Mouse (Mus musculus): ENCODE data around the gene Ptprcap. TPM values are rescaled to one million over a fixed set of nuclear protein-coding genes. Genes with fewer than 3 reads are reported as not detected.

Gene Ptprcap
- polyA plus RNA-seq, 1 experiment from 2014 or later: 0.82 TPM

DNA sequence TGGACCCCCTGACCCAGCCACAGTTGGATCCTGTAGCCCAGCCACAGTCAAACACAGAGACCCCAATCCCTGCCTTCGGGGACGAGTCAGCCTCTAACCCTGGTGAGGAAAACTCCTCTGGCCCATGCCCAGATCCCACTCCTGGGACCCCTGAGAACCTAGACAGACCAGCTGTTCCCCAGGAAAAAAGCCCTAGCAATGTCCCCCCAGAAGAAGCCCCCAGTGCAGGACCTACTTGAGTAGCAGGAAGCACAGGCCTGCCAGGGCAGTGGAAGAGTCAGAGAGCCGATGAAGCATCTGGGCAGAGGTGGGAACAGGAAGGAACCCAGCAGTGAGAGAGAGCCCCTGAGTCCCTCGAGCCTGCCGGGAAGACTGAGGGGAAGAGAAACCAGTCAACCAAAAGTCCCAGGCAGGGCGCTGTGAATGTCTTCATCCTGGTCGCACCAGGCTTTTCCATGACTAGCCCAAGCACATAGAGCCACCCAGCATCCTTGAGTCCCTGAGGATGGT is 9.6 kb upstream of the Ptprcap start, which contains the start of gene Cabp4:
TSS of gene Cabp4 (minus strand) at position 275 of the 510 bp plus-strand sequence.
- Histone ChIP-seq H3K27ac (replicated peaks in 1 of 2; ENCODE audit: control insufficient read depth in 1 of 2, insufficient read depth in 1 of 2, low read depth in 2 of 2, low read length in 2 of 2) (no peak within 1 kb of the TSS), H3K4me1 (ENCODE audit: control insufficient read depth in 2 of 2, insufficient read depth in 2 of 2, low read length in 2 of 2) (peaks cover 0 to 5% of the 10 kb centered on the region in 2 experiments; a peak in 1 of 4 replicates), H3K9ac (ENCODE audit: low read length) (no peak within 1 kb of the TSS), H3K36me3 (ENCODE audit: control insufficient read depth, insufficient read depth, low read length) (no peaks in the 10 kb centered on the region), H3K9me3 (ENCODE audit: control insufficient read depth, low read length) (no peaks in the 10 kb centered on the region; the same call in 1 of the 2 replicates), H3K4me3 (ENCODE audit: control insufficient read depth in 1 of 2, insufficient read depth in 1 of 2, low read depth in 1 of 2, low read length in 2 of 2) (no peak within 1 kb of the TSS), H3K27me3 (ENCODE audit: control insufficient read depth, insufficient read depth, low read length) (no peaks in the 10 kb centered on the region), H3K4me2 (ENCODE audit: low read length) (no peak within 1 kb of the TSS)
- no peak for ATAC-seq (ENCODE audit: insufficient number of reproducible peaks, insufficient read depth, low FRiP score, low read depth)
- WGBS: 71% methylated on average over 7 of the region's 7 CpGs

- Histone ChIP-seq H3K9ac (ENCODE audit: low read length) (no peak overlapping the region), H3K4me1 (ENCODE audit: control insufficient read depth in 2 of 2, insufficient read depth in 2 of 2, low read length in 2 of 2) (peaks cover 8 to 14% of the 10 kb centered on the region in 2 experiments), H3K4me3 (ENCODE audit: control insufficient read depth in 1 of 2, insufficient read depth in 1 of 2, low read depth in 1 of 2, low read length in 2 of 2) (no peak overlapping the region), H3K27me3 (ENCODE audit: control insufficient read depth, insufficient read depth, low read length) (no peaks in the 10 kb centered on the region), H3K36me3 (ENCODE audit: control insufficient read depth, insufficient read depth, low read length) (peaks cover 3% of the 10 kb centered on the region), H3K9me3 (ENCODE audit: control insufficient read depth, low read length) (no peaks in the 10 kb centered on the region; the same call in 1 of the 2 replicates), H3K27ac (replicated peaks in 1 of 2; ENCODE audit: control insufficient read depth in 1 of 2, insufficient read depth in 1 of 2, low read depth in 2 of 2, low read length in 2 of 2) (no peak overlapping the region), H3K4me2 (ENCODE audit: low read length) (no peak overlapping the region)
- WGBS: 78% methylated on average over 16 of the region's 16 CpGs
- no peak for ATAC-seq (ENCODE audit: insufficient number of reproducible peaks, insufficient read depth, low FRiP score, low read depth)
Measured at GRCm38 (mm10) chr19:4144550-4145498, 8.6 kb upstream of the Ptprcap start.

DNA sequence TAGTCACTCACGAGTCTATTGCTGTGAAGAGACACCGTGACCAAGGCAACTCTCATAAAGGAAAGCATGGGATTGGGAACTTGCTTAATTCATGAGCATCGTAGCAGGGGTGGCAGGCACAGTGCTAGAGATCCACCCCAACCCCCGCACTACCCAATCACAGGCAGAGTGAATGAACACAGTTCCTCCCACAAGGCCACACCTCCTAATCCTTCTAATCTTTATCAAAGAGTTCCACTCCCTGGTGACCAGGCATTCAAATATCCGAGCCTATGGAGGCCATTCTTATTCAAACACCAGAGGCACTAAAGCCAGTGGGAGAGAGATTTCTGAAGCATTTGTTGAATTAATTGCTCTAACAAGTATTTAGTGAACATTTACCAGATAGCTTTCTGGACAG is 7.5 kb upstream of the Ptprcap start:
- H3K4me2 ChIP-seq (ENCODE audit: low read length): no peak overlapping the region
- H3K27me3 ChIP-seq (ENCODE audit: control insufficient read depth, insufficient read depth, low read length): no peaks in the 10 kb centered on the region
- ATAC-seq (ENCODE audit: insufficient number of reproducible peaks, insufficient read depth, low FRiP score, low read depth): no peak
- no peak overlapping the region for H3K9ac ChIP-seq (ENCODE audit: low read length)
- H3K4me3 ChIP-seq (ENCODE audit: control insufficient read depth in 1 of 2, insufficient read depth in 1 of 2, low read depth in 1 of 2, low read length in 2 of 2): no peak overlapping the region
- no peak overlapping the region for H3K27ac ChIP-seq (replicated peaks in 1 of 2; ENCODE audit: control insufficient read depth in 1 of 2, insufficient read depth in 1 of 2, low read depth in 2 of 2, low read length in 2 of 2)
- H3K36me3 ChIP-seq (ENCODE audit: control insufficient read depth, insufficient read depth, low read length): peaks cover 15% of the 10 kb centered on the region
- H3K9me3 ChIP-seq (ENCODE audit: control insufficient read depth, low read length): no peaks in the 10 kb centered on the region; the same call in 1 of the 2 replicates
- H3K4me1 ChIP-seq (ENCODE audit: control insufficient read depth in 2 of 2, insufficient read depth in 2 of 2, low read length in 2 of 2): peaks cover 8 to 15% of the 10 kb centered on the region in 2 experiments
- 88% methylated on average over 5 of the region's 5 CpGs for WGBS

DNA sequence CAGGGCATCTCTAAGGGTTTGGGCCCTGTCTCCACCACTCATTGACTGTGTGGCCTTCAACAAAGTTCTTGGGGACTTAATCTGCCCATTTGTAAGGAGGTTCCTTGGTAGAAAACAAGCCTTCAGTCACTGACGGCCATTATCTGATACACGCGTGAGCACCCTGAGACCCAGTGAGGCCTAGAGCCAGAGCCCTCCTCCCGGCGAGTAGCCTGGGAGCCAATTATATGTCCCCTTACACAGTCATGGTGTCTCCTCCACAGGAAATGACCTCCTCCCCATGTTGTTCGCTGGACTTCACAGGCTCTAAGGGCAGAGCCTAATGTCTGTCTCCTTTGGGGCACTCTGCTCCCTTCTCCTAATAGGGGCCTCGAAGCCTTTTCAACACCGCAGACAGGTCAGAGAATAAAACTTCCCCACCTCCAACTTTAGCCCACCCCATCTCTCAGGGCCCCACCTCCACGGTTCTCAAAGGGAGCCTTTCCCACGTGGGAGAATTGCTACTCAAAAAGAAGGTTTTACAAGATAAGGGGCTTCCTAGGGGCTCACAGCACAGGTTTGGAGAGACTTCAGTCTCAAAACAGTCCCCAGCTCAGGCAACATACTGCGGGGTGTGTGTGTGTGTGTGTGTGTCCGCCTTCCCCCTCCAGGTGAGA is 6.9 kb upstream of the Ptprcap start:
- H3K4me1 ChIP-seq (ENCODE audit: control insufficient read depth in 2 of 2, insufficient read depth in 2 of 2, low read length in 2 of 2): peaks cover 8 to 21% of the 10 kb centered on the region in 2 experiments
- peaks cover 20% of the 10 kb centered on the region for H3K36me3 ChIP-seq (ENCODE audit: control insufficient read depth, insufficient read depth, low read length)
- no peak for ATAC-seq (ENCODE audit: insufficient number of reproducible peaks, insufficient read depth, low FRiP score, low read depth)
- H3K4me2 ChIP-seq (ENCODE audit: low read length): no peak overlapping the region
- H3K27ac ChIP-seq (replicated peaks in 1 of 2; ENCODE audit: control insufficient read depth in 1 of 2, insufficient read depth in 1 of 2, low read depth in 2 of 2, low read length in 2 of 2): no peak overlapping the region
- H3K9ac ChIP-seq (ENCODE audit: low read length): no peak overlapping the region
- 56% methylated on average over 12 of the region's 12 CpGs for WGBS
- H3K4me3 ChIP-seq (ENCODE audit: control insufficient read depth in 1 of 2, insufficient read depth in 1 of 2, low read depth in 1 of 2, low read length in 2 of 2): no peak overlapping the region
- H3K27me3 ChIP-seq (ENCODE audit: control insufficient read depth, insufficient read depth, low read length): no peaks in the 10 kb centered on the region
- H3K9me3 ChIP-seq (ENCODE audit: control insufficient read depth, low read length): no peaks in the 10 kb centered on the region; the same call in 1 of the 2 replicates

DNA sequence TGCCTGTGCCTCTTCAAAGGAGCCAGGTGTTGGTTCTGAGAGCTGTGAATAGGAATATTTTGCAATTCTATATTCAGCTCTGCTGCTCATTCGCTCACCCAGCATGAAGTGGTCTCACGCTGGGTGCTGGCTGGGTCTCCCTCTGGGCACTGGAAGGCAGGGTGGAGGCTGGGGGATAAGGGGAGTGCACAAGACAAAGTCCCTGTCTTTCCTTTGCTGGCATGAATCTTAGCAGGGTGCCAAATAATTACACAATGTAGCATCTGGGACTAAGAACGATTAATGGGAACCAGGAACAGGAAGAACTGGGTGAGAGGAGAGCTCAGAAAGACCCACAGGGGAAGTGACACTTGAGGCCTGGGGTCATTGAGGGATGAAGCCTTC is 6.4 kb upstream of the Ptprcap start:
- Histone ChIP-seq H3K4me3 (ENCODE audit: control insufficient read depth in 1 of 2, insufficient read depth in 1 of 2, low read depth in 1 of 2, low read length in 2 of 2) (no peak overlapping the region), H3K27me3 (ENCODE audit: control insufficient read depth, insufficient read depth, low read length) (no peaks in the 10 kb centered on the region), H3K9ac (ENCODE audit: low read length) (no peak overlapping the region), H3K9me3 (ENCODE audit: control insufficient read depth, low read length) (no peaks in the 10 kb centered on the region; the same call in 1 of the 2 replicates), H3K4me2 (ENCODE audit: low read length) (no peak overlapping the region), H3K27ac (replicated peaks in 1 of 2; ENCODE audit: control insufficient read depth in 1 of 2, insufficient read depth in 1 of 2, low read depth in 2 of 2, low read length in 2 of 2) (no peak overlapping the region), H3K36me3 (ENCODE audit: control insufficient read depth, insufficient read depth, low read length) (peaks cover 24% of the 10 kb centered on the region), H3K4me1 (ENCODE audit: control insufficient read depth in 2 of 2, insufficient read depth in 2 of 2, low read length in 2 of 2) (peaks cover 11 to 25% of the 10 kb centered on the region in 2 experiments)
- WGBS: 44% methylated on average over 3 of the region's 3 CpGs
- ATAC-seq (ENCODE audit: insufficient number of reproducible peaks, insufficient read depth, low FRiP score, low read depth): no peak

DNA sequence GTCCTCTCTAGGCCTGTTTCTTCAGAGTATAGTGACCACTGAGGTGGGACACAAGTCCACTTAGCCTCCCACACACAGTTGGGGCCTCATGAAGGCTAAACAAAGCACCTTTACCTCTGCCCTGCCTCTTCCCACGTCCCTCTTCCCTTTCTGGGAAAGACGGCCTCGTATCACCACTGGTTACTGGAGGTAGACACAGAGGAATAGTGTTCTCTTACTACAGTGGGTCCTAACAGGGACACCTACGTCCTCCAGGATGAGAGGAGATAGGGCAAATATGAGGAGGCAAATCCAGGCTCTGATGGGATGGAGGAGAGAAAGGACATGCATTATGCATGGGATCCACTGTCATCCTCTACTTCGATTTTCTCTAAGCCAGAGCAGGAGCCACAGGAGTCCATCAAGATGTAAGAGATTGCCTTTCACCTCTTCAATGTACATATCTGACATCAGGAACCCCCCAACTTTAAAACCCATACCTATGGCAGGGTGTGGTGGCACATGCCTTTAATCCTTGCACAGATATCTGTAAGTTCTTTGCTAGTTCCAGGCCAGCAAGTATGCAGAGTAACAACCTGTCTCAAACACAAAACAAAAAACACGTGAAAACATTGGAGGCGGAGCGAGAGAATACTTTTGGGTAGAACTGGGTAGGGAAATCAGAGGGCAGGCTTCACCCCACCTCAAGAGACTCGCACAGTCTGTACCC is 5.5 kb upstream of the Ptprcap start:
- peak overlapping the region; percentile 69 to 93 for H3K4me3 ChIP-seq (ENCODE audit: control insufficient read depth in 1 of 2, insufficient read depth in 1 of 2, low read depth in 1 of 2, low read length in 2 of 2)
- H3K4me2 ChIP-seq (ENCODE audit: low read length): peak overlapping the region; percentile 73
- no peaks in the 10 kb centered on the region; the same call in 1 of the 2 replicates for H3K9me3 ChIP-seq (ENCODE audit: control insufficient read depth, low read length)
- no peaks in the 10 kb centered on the region for H3K27me3 ChIP-seq (ENCODE audit: control insufficient read depth, insufficient read depth, low read length)
- H3K36me3 ChIP-seq (ENCODE audit: control insufficient read depth, insufficient read depth, low read length): peaks cover 33% of the 10 kb centered on the region
- H3K4me1 ChIP-seq (ENCODE audit: control insufficient read depth in 2 of 2, insufficient read depth in 2 of 2, low read length in 2 of 2): peaks cover 11 to 26% of the 10 kb centered on the region in 2 experiments
- H3K9ac ChIP-seq (ENCODE audit: low read length): peak overlapping the region; percentile 96
- WGBS: 41% methylated on average over 9 of the region's 9 CpGs
- H3K27ac ChIP-seq (replicated peaks in 1 of 2; ENCODE audit: control insufficient read depth in 1 of 2, insufficient read depth in 1 of 2, low read depth in 2 of 2, low read length in 2 of 2): no peak overlapping the region
- no peak for ATAC-seq (ENCODE audit: insufficient number of reproducible peaks, insufficient read depth, low FRiP score, low read depth)

DNA sequence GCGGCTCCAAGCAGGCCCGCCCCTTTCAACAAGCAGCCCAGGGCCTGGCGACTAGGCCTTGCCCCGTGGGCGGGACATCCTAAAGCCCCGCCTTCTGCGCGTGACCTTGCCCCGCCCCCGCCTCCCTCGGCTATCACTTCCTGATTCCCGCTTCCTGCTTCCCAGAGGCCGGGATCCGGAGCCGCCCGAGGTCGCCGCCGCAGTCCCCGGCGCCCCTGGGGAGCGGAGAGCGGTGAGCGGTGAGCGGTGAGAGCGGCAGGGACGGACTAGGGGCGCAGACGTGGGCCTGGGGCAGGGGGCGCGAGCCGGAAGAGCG is 5.0 kb upstream of the Ptprcap start, which contains the start of gene Coro1b:
TSS of gene Coro1b (plus strand) at position 129 of the 316 bp plus-strand sequence.
- Histone ChIP-seq H3K36me3 (ENCODE audit: control insufficient read depth, insufficient read depth, low read length) (peaks cover 38% of the 10 kb centered on the region), H3K9me3 (ENCODE audit: control insufficient read depth, low read length) (no peaks in the 10 kb centered on the region; the same call in 1 of the 2 replicates), H3K9ac (ENCODE audit: low read length) (peak within 1 kb of the TSS; percentile 96), H3K27ac (replicated peaks in 1 of 2; ENCODE audit: control insufficient read depth in 1 of 2, insufficient read depth in 1 of 2, low read depth in 2 of 2, low read length in 2 of 2) (peak within 1 kb of the TSS in 1 of 2 experiments; percentile 82; a peak in 3 of 4 replicates), H3K4me3 (ENCODE audit: control insufficient read depth in 1 of 2, insufficient read depth in 1 of 2, low read depth in 1 of 2, low read length in 2 of 2) (peak within 1 kb of the TSS; percentile 69 to 93), H3K27me3 (ENCODE audit: control insufficient read depth, insufficient read depth, low read length) (no peaks in the 10 kb centered on the region), H3K4me2 (ENCODE audit: low read length) (peak within 1 kb of the TSS; percentile 73), H3K4me1 (ENCODE audit: control insufficient read depth in 2 of 2, insufficient read depth in 2 of 2, low read length in 2 of 2) (peaks cover 11 to 26% of the 10 kb centered on the region in 2 experiments)
- peak; percentile 93 for ATAC-seq (ENCODE audit: insufficient number of reproducible peaks, insufficient read depth, low FRiP score, low read depth)
- 2% methylated on average over 30 of the region's 33 CpGs for WGBS

Measured in heart, embryonic 14.5 days (tissue).